Mouse (Mus musculus) neural tube, embryonic 13.5 days (tissue): Measurements from ENCODE around the gene Pafah2. TPM values are rescaled to one million over a fixed set of nuclear protein-coding genes. Genes with fewer than 3 reads are reported as not detected.

Experiments used
- ATAC-seq: fragments of 200-750 bp; cut with Nextera tagmentation; 2 replicates; pipeline ENCODE4 v1.8.0; 2017; ENCODE audit warnings: low read depth, mild to moderate bottlenecking, moderate TSS enrichment, moderate library complexity
- H3K27ac ChIP-seq: fragments of 300-500 bp; sonication (generic); replicated peaks from 2 replicates; pipeline ENCODE4 v1.5.1; 2015; ENCODE audit warnings: moderate library complexity, mild to moderate bottlenecking, inconsistent platforms
- H3K27me3 ChIP-seq: fragments of 300-500 bp; sonication (generic); 2 replicates; pipeline ENCODE4 v1.6.1; 2015; ENCODE audit warnings: mild to moderate bottlenecking, inconsistent platforms
- H3K36me3 ChIP-seq: fragments of 300-500 bp; sonication (generic); 2 replicates; pipeline ENCODE4 v1.6.1; 2015; ENCODE audit warnings: mild to moderate bottlenecking, inconsistent platforms
- H3K4me1 ChIP-seq: fragments of 300-500 bp; sonication (generic); replicated peaks from 2 replicates; pipeline ENCODE4 v1.6.1; 2015; ENCODE audit warnings: inconsistent platforms
- H3K4me2 ChIP-seq: fragments of 300-500 bp; sonication (generic); 2 replicates; pipeline ENCODE4 v1.6.1; 2015; ENCODE audit warnings: inconsistent platforms, mild to moderate bottlenecking, moderate library complexity
- H3K4me3 ChIP-seq: fragments of 300-500 bp; sonication (generic); 2 replicates; pipeline ENCODE4 v1.5.1; 2015; ENCODE audit warnings: mild to moderate bottlenecking, inconsistent platforms
- H3K9ac ChIP-seq: fragments of 300-500 bp; sonication (generic); 2 replicates; pipeline ENCODE4 v1.6.1; 2015; ENCODE audit warnings: moderate library complexity, mild to moderate bottlenecking, inconsistent platforms
- H3K9me3 ChIP-seq: fragments of 300-500 bp; sonication (generic); 2 replicates; pipeline ENCODE4 v1.6.1; 2016; ENCODE audit warnings: inconsistent platforms
- WGBS: fragments of 180-500 bp; shearing (Covaris S2); methylation state at CpG from one replicate; pipeline ENCODE4 v1.1.7; 2015; 5-methylcytosine and 5-hydroxymethylcytosine counted together
- polyA plus RNA-seq: library from polyadenylated mRNA; unstranded; fragments of >200 nt; fragmentation: Nextera tagmentation; extraction: Ambion mirVana; gene quantifications from 2 replicates; pipeline ENCODE4 v1.2.1, GENCODE M21; 2015

Gene Pafah2
- polyA plus RNA-seq, 1 experiment from 2014 or later: 8.0 TPM

DNA sequence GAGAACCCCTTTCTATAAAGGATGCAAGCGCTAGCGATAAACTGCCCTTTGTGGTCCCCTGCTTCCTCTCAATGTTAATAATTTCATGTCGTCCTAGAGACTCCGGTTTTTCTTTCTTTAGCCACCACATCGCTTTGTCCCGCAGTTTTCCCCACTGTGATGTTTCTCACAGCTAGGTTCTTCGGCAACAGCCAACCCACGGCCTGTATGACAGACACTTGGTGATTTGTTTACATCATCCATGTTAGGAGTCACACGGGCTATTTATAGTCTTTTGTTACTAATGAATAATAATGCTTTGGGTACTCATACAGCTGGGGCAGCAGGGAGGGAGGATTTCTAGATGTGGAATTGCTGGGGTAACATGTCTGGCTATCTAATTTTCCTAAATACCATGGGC lies 55.4 kb downstream of the Pafah2 start:
- WGBS: 53% methylated on average over 9 of the region's 9 CpGs
- ATAC-seq: no peak
- Histone ChIP-seq H3K9me3 (no peaks in the 10 kb centered on the region), H3K4me2 (no peak overlapping the region), H3K36me3 (no peaks in the 10 kb centered on the region), H3K4me3 (no peak overlapping the region), H3K27me3 (peaks cover 10% of the 10 kb centered on the region), H3K9ac (no peak overlapping the region), H3K27ac (0 out of 2 replicates have a peak overlapping the region, but pooled peaks have one; percentile 91), H3K4me1 (peaks cover 42% of the 10 kb centered on the region)

DNA sequence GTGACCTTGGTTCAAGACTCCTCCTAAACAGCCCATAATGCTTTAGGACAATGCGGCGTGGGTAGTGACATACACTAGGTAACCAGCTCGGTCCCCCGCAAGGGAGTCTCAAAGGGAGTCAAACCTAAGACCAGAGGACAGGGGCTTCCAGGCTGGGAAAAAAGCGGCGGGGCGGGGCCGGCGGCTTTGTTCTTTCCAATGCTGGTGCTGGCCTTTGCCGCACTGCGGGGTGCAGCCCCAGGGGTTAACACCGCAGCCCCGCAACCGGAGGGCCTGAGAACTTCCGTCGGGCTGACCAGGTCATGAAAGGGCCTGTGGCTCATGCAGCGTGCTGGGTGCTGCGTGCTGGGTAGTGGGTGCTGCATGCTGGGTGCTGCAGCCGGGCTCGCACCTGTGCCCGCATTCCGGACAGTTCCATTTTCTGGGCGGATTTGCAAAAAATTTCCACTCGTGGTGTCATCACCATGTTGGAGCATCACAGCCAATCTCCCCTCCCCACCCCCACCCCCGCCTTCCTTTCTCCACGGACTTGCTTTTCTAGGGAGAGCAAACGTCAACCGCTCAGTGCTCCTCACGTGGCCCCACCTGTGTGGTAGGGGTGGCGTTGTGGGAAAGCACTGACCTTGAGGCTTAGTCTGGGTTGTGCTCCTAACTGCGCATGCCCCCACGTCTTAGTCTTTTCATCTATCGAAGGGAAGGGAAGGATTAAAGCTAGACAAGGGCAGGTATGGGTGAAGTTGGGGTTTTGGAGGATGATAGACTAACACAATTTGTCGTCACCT lies 57.7 kb downstream of the Pafah2 start:
- no peak overlapping the region for H3K4me3 ChIP-seq
- peak overlapping the region; percentile 42 for H3K4me2 ChIP-seq
- peaks cover 10% of the 10 kb centered on the region for H3K27me3 ChIP-seq
- peaks cover 37% of the 10 kb centered on the region for H3K4me1 ChIP-seq
- no peaks in the 10 kb centered on the region for H3K36me3 ChIP-seq
- ATAC-seq: no peak
- no peak overlapping the region for H3K27ac ChIP-seq
- peak overlapping the region; percentile 55 for H3K9ac ChIP-seq
- no peaks in the 10 kb centered on the region for H3K9me3 ChIP-seq
- WGBS: 30% methylated on average over 34 of the region's 34 CpGs

DNA sequence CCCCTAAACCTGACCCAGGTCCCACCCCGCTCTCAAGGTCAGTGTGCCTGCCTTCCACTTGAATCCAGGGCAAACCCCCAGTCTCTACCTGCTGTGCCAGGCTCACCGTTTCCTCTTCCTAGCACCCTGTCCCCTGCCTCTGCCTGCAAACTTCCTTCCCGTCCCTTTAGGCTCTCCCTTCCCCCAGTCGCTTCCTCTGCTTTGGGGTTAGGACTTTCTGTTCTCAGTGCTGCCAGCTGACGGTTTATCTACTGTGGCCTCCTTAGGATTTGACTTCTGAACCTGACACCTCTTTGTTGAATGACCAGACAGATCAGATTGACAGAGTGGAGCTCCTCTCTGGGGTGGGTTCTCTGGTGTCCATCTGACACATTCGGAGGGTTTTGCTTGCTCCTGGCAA lies 59.2 kb downstream of the Pafah2 start:
- WGBS: 60% methylated on average over 6 of the region's 6 CpGs
- Histone ChIP-seq H3K4me1 (peaks cover 22% of the 10 kb centered on the region), H3K9ac (no peak overlapping the region), H3K27me3 (peaks cover 10% of the 10 kb centered on the region), H3K9me3 (no peaks in the 10 kb centered on the region), H3K4me3 (no peak overlapping the region), H3K27ac (no peak overlapping the region), H3K36me3 (no peaks in the 10 kb centered on the region), H3K4me2 (no peak overlapping the region)
- ATAC-seq: no peak

DNA sequence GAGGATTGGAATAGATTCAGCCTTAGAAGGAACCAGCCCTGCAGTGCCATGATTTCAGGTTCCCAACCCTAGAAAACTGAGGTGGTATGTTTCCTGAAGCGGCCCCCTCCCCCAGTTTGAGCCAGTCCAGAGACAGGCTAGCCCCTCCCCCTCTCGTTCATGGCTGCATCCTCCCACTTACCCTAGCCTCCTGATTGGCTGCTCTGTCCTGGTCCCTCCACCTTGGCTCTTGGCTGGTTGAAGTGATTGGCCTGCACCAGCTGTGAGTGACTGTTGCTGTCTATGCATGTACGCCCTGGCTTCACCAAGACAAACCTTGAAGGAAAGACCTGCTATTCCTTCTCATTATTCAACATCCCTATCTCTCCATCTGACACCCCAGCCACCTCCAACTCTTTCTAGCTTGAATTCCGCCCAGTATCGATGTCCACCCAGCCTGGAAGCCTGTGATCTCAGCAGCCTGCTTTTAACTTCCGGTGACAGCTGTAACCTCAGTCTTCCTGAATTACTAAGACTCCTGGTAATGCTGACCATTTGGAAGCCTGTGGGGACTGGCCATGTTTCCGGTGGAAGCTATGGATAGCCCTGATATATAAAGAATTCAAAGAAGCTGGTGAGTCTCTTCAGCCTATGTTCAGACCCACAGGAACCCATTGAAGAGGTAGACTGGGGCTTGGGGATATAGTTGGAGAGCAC lies 61.2 kb downstream of the Pafah2 start:
- Histone ChIP-seq H3K4me1 (peaks cover 7% of the 10 kb centered on the region), H3K27me3 (peaks cover 10% of the 10 kb centered on the region), H3K9me3 (no peaks in the 10 kb centered on the region), H3K27ac (no peak overlapping the region), H3K36me3 (no peaks in the 10 kb centered on the region), H3K4me2 (no peak overlapping the region), H3K9ac (no peak overlapping the region), H3K4me3 (no peak overlapping the region)
- no peak for ATAC-seq
- WGBS: 62% methylated on average over 7 of the region's 7 CpGs

DNA sequence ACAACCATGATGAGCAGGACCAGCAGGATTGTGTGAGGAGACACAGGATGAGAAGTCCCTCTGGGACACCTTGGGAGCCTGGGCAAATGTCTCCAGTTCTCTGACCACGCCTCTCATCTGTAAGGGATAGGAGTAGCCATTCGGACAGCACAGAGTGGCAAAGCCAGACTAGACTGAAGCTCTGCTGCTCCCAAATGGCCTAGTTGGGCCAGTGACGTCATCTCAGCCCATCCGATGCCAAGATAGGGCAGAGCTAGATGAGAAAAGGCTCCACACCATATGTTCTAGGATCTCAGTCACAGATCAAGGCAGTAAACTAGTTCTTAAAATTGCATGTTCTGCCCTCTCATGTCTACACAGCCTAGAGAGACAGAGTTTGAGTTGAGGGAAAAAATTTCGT lies 62.7 kb downstream of the Pafah2 start:
- Histone ChIP-seq H3K4me1 (peaks cover 3% of the 10 kb centered on the region), H3K27ac (no peak overlapping the region), H3K9me3 (no peaks in the 10 kb centered on the region), H3K36me3 (no peaks in the 10 kb centered on the region), H3K9ac (no peak overlapping the region), H3K27me3 (peaks cover 10% of the 10 kb centered on the region; the same call in 1 of the 2 replicates), H3K4me2 (no peak overlapping the region), H3K4me3 (no peak overlapping the region)
- no peak for ATAC-seq
- WGBS: 70% methylated on average over 5 of the region's 5 CpGs

- no peak overlapping the region for H3K4me3 ChIP-seq
- H3K27me3 ChIP-seq: no peaks in the 10 kb centered on the region
- H3K9me3 ChIP-seq: no peaks in the 10 kb centered on the region
- no peak overlapping the region for H3K27ac ChIP-seq
- ATAC-seq: no peak
- 79% methylated on average over 10 of the region's 10 CpGs for WGBS
- H3K36me3 ChIP-seq: no peaks in the 10 kb centered on the region
- no peak overlapping the region for H3K4me2 ChIP-seq
- no peak overlapping the region for H3K9ac ChIP-seq
- peaks cover under 1% of the 10 kb centered on the region; the same call in 1 of the 2 replicates for H3K4me1 ChIP-seq
Measured at GRCm38 (mm10) chr4:134460277-134460676, 64.2 kb downstream of the Pafah2 start.

GRCm38 (mm10) chr4:134461252-134461651 lies 65.1 kb downstream of the Pafah2 start:
- no peaks in the 10 kb centered on the region for H3K9me3 ChIP-seq
- WGBS: 85% methylated on average over 5 of the region's 5 CpGs
- no peak overlapping the region for H3K4me3 ChIP-seq

GRCm38 (mm10) chr4:134465789-134466188 lies 69.7 kb downstream of the Pafah2 start:
- 39% methylated on average over 12 of the region's 12 CpGs for WGBS
- Histone ChIP-seq H3K36me3 (peaks cover under 1% of the 10 kb centered on the region; the same call in 1 of the 2 replicates), H3K9me3 (no peaks in the 10 kb centered on the region), H3K4me2 (peak overlapping the region; percentile 26), H3K27me3 (no peaks in the 10 kb centered on the region), H3K4me3 (no peak overlapping the region; the same call in 1 of the 2 replicates), H3K27ac (peak overlapping the region; percentile 98), H3K9ac (peak overlapping the region; percentile 35; the same call in 1 of the 2 replicates), H3K4me1 (peaks cover 24% of the 10 kb centered on the region)
- ATAC-seq: no peak

More at GRCm38 (mm10) chr4:134461252-134461651, 65.1 kb downstream of the Pafah2 start:
- H3K27ac ChIP-seq: no peak overlapping the region
- H3K27me3 ChIP-seq: no peaks in the 10 kb centered on the region
- H3K9ac ChIP-seq: no peak overlapping the region
- no peak for ATAC-seq
- peaks cover 10% of the 10 kb centered on the region for H3K4me1 ChIP-seq
- no peaks in the 10 kb centered on the region for H3K36me3 ChIP-seq
- no peak overlapping the region for H3K4me2 ChIP-seq

DNA sequence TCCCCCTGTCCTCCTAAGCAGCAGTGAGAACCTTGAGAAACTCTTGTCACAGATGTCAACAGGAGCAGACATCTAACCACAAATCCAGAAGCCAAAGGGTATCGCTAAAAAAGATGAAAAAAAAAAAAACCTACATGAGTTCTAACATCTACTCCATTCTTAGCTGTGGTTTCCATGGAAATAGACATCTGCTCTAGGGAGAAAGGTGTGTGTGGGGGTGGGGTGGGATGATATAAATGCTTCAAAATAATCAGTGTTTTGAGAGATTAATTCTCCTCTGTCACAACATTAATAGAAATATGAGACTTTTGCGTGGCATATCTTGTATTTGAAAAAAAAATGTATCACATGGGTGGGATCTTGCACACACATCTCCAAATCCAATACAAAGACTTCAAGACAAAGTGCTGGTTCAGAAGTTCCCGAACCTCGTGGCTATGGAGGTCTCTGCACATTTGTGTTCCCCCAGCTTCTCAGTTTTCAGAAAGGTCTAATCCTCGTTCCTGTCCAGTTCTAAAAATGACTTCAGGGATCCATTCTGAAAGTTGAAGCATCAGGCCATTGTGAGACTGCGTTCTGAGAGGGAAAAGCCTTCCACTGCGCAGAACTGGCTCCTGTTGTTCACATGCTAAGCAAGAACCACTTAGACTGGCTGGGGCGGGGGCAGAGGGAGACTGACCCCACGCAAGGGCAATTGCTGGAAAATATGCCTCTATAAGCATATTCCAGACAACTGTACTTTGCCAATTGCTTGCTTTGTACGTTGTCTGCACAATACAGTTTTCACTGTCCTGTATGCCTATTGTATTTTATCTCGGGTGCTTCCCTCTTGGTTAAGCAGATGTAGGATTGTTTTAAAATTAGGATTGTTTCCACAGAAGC lies 70.5 kb downstream of the Pafah2 start:
- peak overlapping the region; percentile 94 for H3K9ac ChIP-seq
- WGBS: 56% methylated on average over 11 of the region's 11 CpGs
- ATAC-seq: no peak
- no peaks in the 10 kb centered on the region for H3K27me3 ChIP-seq
- H3K4me1 ChIP-seq: peaks cover 31% of the 10 kb centered on the region
- H3K36me3 ChIP-seq: peaks cover 8% of the 10 kb centered on the region
- no peaks in the 10 kb centered on the region for H3K9me3 ChIP-seq
- peak overlapping the region; percentile 83 for H3K4me3 ChIP-seq
- H3K27ac ChIP-seq: peak overlapping the region; percentile 98
- H3K4me2 ChIP-seq: peak overlapping the region; percentile 83

DNA sequence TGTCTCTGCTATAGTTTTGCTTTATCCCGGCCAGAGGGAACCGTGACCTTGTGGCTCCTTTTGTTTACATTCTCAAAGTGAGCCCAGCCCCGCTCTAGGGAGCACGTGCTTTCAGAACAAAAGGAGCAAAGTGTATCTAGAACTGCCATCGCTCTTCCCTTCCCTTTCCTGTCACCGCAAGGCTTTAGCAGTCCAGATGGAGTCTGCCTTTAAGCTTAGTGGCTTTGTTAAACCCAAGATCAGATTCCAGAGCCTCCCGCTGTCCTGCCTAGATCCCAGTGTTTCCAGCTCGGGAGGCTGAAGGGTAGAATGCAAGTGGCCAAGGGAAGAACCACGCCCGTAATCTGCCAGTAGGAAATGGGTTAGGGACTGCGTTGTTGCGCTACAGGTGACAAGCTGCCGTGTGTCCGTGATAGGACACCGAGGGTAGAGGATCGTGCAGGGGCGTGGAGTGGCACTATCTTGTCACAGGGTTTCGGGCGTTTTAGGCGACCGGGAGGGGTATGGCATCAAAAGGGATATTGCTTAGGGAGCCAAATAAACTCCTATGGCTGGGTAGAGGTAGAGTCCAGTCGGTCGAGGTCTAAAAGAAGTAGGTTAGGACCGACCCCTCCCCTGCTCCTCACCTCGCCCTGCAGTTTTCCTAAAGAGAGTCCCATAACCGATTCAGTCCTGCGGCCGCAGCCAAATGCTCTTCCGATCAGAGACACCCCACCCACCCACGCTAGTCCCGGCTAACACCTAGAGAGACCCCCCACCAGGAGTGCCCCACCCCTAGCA lies 71.5 kb downstream of the Pafah2 start:
- under 1% methylated on average over 31 of the region's 31 CpGs for WGBS
- Histone ChIP-seq H3K27me3 (no peaks in the 10 kb centered on the region), H3K9ac (peak overlapping the region; percentile 94), H3K4me3 (peak overlapping the region; percentile 83), H3K9me3 (no peaks in the 10 kb centered on the region), H3K36me3 (peaks cover 17% of the 10 kb centered on the region), H3K4me1 (peaks cover 41% of the 10 kb centered on the region), H3K4me2 (peak overlapping the region; percentile 83), H3K27ac (peak overlapping the region; percentile 98)
- ATAC-seq: peak; percentile 52

DNA sequence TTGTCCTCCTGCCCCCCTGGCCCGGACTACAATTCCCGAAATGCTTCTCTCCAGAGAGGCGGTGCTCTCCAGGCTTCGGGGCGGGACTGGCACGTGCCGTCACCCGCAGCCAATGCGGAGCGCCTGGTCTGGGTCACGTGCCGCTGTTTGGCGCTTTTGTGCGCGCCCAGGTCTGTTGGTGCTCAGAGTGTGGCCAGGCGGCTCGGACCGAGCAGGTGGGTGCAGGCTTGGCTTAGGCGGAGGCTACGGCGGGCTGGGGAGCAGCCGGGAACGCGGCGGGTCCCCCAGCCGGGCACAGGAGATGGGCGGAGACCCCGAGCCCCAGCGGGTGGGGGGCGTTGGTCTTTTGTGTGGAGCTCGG lies 72.1 kb downstream of the Pafah2 start, which contains the start of gene Stmn1:
Stmn1 (plus strand) TSS at position 106 of the 361 bp plus-strand sequence.
- H3K9ac ChIP-seq: peak within 1 kb of the TSS; percentile 94
- peak; percentile 96 for ATAC-seq
- no peaks in the 10 kb centered on the region for H3K27me3 ChIP-seq
- peak within 1 kb of the TSS; percentile 83 for H3K4me3 ChIP-seq
- H3K36me3 ChIP-seq: peaks cover 23% of the 10 kb centered on the region
- peaks cover 47% of the 10 kb centered on the region for H3K4me1 ChIP-seq
- H3K9me3 ChIP-seq: no peaks in the 10 kb centered on the region
- peak within 1 kb of the TSS; percentile 98 for H3K27ac ChIP-seq
- peak within 1 kb of the TSS; percentile 83 for H3K4me2 ChIP-seq
- WGBS: under 1% methylated on average over 31 of the region's 31 CpGs
